Mouse (Mus musculus) hindbrain, embryonic 16.5 days (tissue): ENCODE data around the gene Cldn3. TPM values are rescaled to one million over a fixed set of nuclear protein-coding genes. Genes with fewer than 3 reads are reported as not detected.

Experiments
- ATAC-seq: fragments of 200-750 bp; cut with Nextera tagmentation; 2 replicates; pipeline ENCODE4 v1.8.0; 2017; ENCODE audit warnings: moderate TSS enrichment, moderate library complexity
- H3K27ac ChIP-seq: fragments of 300-500 bp; sonication (generic); 2 replicates; pipeline ENCODE4 v1.5.1; 2014; ENCODE audit warnings: low read depth, mild to moderate bottlenecking, control low read depth, low read length, moderate library complexity
- H3K27me3 ChIP-seq: fragments of 300-500 bp; sonication (generic); replicated peaks from 2 replicates; pipeline ENCODE4 v1.6.1; 2014; ENCODE audit warnings: low read length; ENCODE audit not compliant: control insufficient read depth, insufficient read depth
- H3K36me3 ChIP-seq: fragments of 300-500 bp; sonication (generic); 2 replicates; pipeline ENCODE4 v1.6.1; 2014; ENCODE audit warnings: mild to moderate bottlenecking, low read length, moderate library complexity, mixed read lengths; ENCODE audit not compliant: control insufficient read depth, insufficient read depth
- H3K4me1 ChIP-seq: fragments of 300-500 bp; sonication (generic); 2 replicates; pipeline ENCODE4 v1.6.1; 2014; ENCODE audit warnings: low read depth, low read length; ENCODE audit not compliant: control insufficient read depth, insufficient read depth
- H3K4me2 ChIP-seq: fragments of 300-500 bp; sonication (generic); 2 replicates; pipeline ENCODE4 v1.6.1; 2014; ENCODE audit warnings: mild to moderate bottlenecking, low read length, control low read depth, moderate library complexity
- H3K4me3 ChIP-seq: fragments of 300-500 bp; sonication (generic); 2 replicates; pipeline ENCODE4 v1.5.1; 2014; ENCODE audit warnings: mild to moderate bottlenecking, low read length, control low read depth, moderate library complexity
- H3K9ac ChIP-seq: fragments of 300-500 bp; sonication (generic); 2 replicates; pipeline ENCODE4 v1.6.1; 2014; ENCODE audit warnings: low read depth, mild to moderate bottlenecking, control low read depth, low read length, moderate library complexity
- H3K9me3 ChIP-seq: fragments of 300-500 bp; sonication (generic); 2 replicates; pipeline ENCODE4 v1.6.1; 2014; ENCODE audit warnings: mild to moderate bottlenecking, low read length, moderate library complexity; ENCODE audit not compliant: control insufficient read depth
- WGBS: fragments of 180-500 bp; shearing (Covaris S2); extraction: QIAGEN DNeasy Blood & Tissue Kit; methylation state at CpG from one replicate; pipeline ENCODE4 v1.1.7; 2014; 5-methylcytosine and 5-hydroxymethylcytosine counted together
- polyA plus RNA-seq: library from polyadenylated mRNA; unstranded; fragments of >200 nt; fragmentation: Nextera tagmentation; extraction: Ambion mirVana; gene quantifications from 2 replicates; pipeline ENCODE4 v1.2.1, GENCODE M21; 2015

Gene Cldn3
- polyA plus RNA-seq, 1 experiment from 2014 or later, result 4.6 TPM

DNA sequence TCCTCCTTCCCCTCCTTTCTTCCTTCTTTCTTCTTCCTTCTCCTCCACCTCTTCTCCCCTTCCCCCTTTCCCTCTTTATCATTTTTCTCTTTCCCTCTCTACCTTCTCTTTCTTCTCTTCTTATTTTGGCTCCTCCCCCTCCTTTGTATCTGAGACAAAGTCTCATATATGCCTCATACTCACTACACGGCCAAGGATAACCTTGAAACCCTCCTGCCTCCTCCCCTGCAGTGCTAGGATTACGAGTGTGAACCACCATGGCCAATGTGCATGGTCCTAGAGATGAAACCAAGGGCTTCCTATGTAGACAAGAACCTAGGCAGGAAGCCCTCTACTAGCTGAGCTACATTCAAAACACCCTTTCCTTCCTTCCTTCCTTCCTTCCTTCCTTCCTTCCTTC lies 11.1 kb upstream of the Cldn3 start:
- ATAC-seq, result no peak
- Histone ChIP-seq H3K9me3 (no peaks in the 10 kb centered on the region), H3K4me1 (no peaks in the 10 kb centered on the region), H3K9ac (no peak overlapping the region), H3K4me2 (no peak overlapping the region), H3K27me3 (no peaks in the 10 kb centered on the region), H3K36me3 (no peaks in the 10 kb centered on the region), H3K4me3 (no peak overlapping the region), H3K27ac (no peak overlapping the region)
- 51% methylated on average over 2 of the region's 2 CpGs for WGBS

- H3K9ac ChIP-seq, result no peak overlapping the region
- H3K4me3 ChIP-seq, result no peak overlapping the region
- no peaks in the 10 kb centered on the region for H3K9me3 ChIP-seq
- H3K4me1 ChIP-seq, result no peaks in the 10 kb centered on the region
- no peak overlapping the region for H3K27ac ChIP-seq
- no peak for ATAC-seq
- no peaks in the 10 kb centered on the region for H3K27me3 ChIP-seq
- no peak overlapping the region for H3K4me2 ChIP-seq
- no peaks in the 10 kb centered on the region for H3K36me3 ChIP-seq
- 92% methylated on average over 2 of the region's 2 CpGs for WGBS
These were observed 9.8 kb upstream of the Cldn3 start for GRCm38 (mm10) chr5:134976164-134976563.

- H3K27me3 ChIP-seq, result no peaks in the 10 kb centered on the region
- H3K9ac ChIP-seq, result no peak overlapping the region
- no peaks in the 10 kb centered on the region for H3K36me3 ChIP-seq
- H3K4me1 ChIP-seq, result no peaks in the 10 kb centered on the region
- no peak overlapping the region for H3K27ac ChIP-seq
- H3K4me2 ChIP-seq, result no peak overlapping the region
- no peaks in the 10 kb centered on the region for H3K9me3 ChIP-seq
- no peak overlapping the region for H3K4me3 ChIP-seq
- ATAC-seq, result no peak
- WGBS, result 87% methylated on average over 14 of the region's 14 CpGs
These were observed 9.3 kb upstream of the Cldn3 start for GRCm38 (mm10) chr5:134976577-134977250.

GRCm38 (mm10) chr5:134977837-134978236 lies 8.2 kb upstream of the Cldn3 start:
- Histone ChIP-seq H3K4me1 (no peaks in the 10 kb centered on the region), H3K27me3 (no peaks in the 10 kb centered on the region), H3K27ac (no peak overlapping the region), H3K9me3 (no peaks in the 10 kb centered on the region), H3K36me3 (no peaks in the 10 kb centered on the region), H3K9ac (no peak overlapping the region), H3K4me2 (no peak overlapping the region), H3K4me3 (no peak overlapping the region)
- 88% methylated on average over 4 of the region's 4 CpGs for WGBS
- ATAC-seq, result no peak

DNA sequence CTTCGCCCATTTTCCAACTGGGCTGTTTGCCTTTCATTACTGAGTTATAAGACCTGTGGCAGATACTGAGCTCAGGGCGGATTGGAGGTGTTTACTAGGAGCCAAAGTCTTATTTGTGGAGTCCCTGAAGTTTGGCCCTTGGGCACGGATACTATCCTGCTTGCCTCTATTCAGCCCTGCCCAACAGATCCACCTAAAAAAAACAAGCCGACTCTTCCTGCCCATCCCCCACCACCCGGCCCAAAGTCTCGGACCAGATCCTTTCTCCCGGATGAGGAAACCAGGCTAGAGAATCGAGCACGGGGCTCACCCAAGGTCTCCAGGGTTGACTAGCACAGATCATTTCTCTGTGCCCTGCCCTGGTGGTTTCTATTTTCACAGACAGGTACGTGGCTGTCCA lies 4.9 kb upstream of the Cldn3 start:
- Histone ChIP-seq H3K27me3 (peaks cover 14% of the 10 kb centered on the region), H3K9me3 (no peaks in the 10 kb centered on the region), H3K27ac (no peak overlapping the region), H3K4me3 (no peak overlapping the region), H3K4me2 (no peak overlapping the region), H3K4me1 (peaks cover 6% of the 10 kb centered on the region), H3K9ac (no peak overlapping the region), H3K36me3 (no peaks in the 10 kb centered on the region)
- no peak for ATAC-seq
- 67% methylated on average over 10 of the region's 10 CpGs for WGBS

DNA sequence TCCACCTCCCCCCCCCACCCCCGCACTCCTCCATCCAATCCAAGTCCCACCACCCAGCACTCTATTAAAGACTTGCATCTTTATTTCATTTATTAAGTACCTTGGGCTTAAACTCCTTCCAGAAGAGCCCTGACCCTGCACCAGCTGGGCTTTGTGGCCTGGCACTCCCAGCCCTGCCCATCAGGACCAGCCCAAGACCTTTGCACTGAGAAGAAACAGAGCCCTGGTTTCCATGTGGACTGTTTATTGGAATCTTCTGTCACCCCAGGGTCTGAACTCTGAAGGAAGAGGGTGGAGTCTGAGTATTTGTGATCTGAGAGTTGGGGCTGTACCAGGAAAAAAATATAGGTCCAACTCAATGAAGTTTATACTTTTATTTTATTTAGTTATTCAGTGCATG lies 2.9 kb upstream of the Cldn3 start:
- no peaks in the 10 kb centered on the region for H3K9me3 ChIP-seq
- no peak for ATAC-seq
- H3K4me2 ChIP-seq, result no peak overlapping the region
- peaks cover 33% of the 10 kb centered on the region for H3K27me3 ChIP-seq
- no peak overlapping the region for H3K4me3 ChIP-seq
- H3K36me3 ChIP-seq, result no peaks in the 10 kb centered on the region
- WGBS, result 100% methylated on average over 1 of the region's 1 CpGs
- H3K4me1 ChIP-seq, result peaks cover 11% of the 10 kb centered on the region
- H3K9ac ChIP-seq, result no peak overlapping the region
- no peak overlapping the region for H3K27ac ChIP-seq

DNA sequence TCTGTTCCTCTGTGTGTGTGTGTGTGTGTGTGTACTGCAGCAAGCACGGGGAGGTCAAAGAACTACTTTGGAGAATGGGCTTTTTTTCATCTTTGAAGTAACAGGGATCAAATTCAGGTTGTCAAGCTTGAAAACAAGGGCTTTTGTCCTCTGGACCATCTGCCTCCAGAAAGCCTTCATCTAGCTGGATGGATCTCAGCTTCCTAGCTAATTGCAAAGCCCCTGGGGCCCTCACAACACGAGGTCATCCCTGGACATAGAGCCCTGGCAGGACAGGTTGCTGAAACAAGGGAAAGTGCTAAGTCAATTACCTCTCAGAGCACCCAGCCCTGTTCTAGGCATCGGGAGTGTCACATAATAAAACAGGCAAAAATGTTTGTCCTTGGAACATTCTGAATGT lies 2.2 kb upstream of the Cldn3 start:
- Histone ChIP-seq H3K9me3 (no peaks in the 10 kb centered on the region), H3K4me3 (no peak overlapping the region), H3K4me1 (peaks cover 11% of the 10 kb centered on the region), H3K27ac (no peak overlapping the region), H3K9ac (no peak overlapping the region), H3K27me3 (peaks cover 37% of the 10 kb centered on the region), H3K4me2 (no peak overlapping the region), H3K36me3 (no peaks in the 10 kb centered on the region)
- 9% methylated on average over 3 of the region's 3 CpGs for WGBS
- no peak for ATAC-seq

DNA sequence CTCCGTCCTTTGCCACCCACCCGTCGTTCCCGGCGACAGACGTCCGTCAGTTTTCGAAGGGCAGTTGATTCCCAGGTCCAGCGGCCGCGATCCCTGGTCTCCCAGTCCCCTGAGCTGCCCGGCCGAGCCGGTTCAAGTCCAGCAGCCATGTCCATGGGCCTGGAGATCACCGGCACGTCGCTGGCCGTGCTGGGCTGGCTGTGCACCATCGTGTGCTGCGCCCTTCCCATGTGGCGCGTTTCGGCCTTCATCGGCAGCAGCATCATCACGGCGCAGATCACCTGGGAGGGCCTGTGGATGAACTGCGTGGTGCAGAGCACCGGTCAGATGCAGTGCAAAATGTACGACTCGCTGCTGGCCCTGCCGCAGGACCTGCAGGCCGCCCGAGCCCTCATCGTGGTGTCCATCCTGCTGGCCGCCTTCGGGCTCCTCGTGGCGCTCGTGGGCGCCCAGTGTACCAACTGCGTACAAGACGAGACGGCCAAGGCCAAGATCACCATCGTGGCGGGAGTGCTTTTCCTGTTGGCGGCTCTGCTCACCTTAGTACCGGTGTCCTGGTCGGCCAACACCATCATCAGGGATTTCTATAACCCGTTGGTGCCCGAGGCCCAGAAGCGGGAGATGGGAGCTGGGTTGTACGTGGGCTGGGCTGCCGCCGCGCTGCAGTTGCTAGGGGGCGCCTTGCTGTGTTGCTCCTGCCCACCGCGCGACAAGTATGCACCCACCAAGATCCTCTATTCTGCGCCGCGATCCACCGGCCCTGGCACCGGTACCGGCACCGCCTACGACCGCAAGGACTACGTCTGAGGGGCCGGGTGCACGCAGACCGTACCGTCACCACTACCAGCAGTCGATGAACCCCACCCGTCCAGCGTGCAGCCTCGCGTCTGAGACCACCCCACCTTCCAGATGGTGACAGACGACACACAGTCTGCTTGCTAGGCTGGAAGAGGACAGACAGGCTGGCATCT lies 569 bp downstream of the Cldn3 start:
- Histone ChIP-seq H3K4me3 (peak overlapping the region; percentile 34), H3K27ac (no peak overlapping the region), H3K9ac (peak overlapping the region; percentile 47), H3K36me3 (no peaks in the 10 kb centered on the region), H3K4me2 (peak overlapping the region; percentile 42), H3K27me3 (peaks cover 40% of the 10 kb centered on the region), H3K9me3 (no peaks in the 10 kb centered on the region), H3K4me1 (peaks cover 11% of the 10 kb centered on the region)
- ATAC-seq, result peak; percentile 37; the same call in 1 of the 2 replicates
- WGBS, result 3% methylated on average over 79 of the region's 79 CpGs

GRCm38 (mm10) chr5:134989166-134989565 lies 3.2 kb downstream of the Cldn3 start:
- WGBS, result 74% methylated on average over 11 of the region's 11 CpGs
- H3K4me3 ChIP-seq, result no peak overlapping the region
- H3K36me3 ChIP-seq, result no peaks in the 10 kb centered on the region
- no peak overlapping the region for H3K4me2 ChIP-seq
- peaks cover 11% of the 10 kb centered on the region for H3K4me1 ChIP-seq
- H3K27me3 ChIP-seq, result peaks cover 40% of the 10 kb centered on the region
- H3K9me3 ChIP-seq, result no peaks in the 10 kb centered on the region
- ATAC-seq, result no peak
- no peak overlapping the region for H3K27ac ChIP-seq
- H3K9ac ChIP-seq, result no peak overlapping the region
